Mouse (Mus musculus): ENCODE measurements around the gene Dstn.

The Dstn gene

DNA sequence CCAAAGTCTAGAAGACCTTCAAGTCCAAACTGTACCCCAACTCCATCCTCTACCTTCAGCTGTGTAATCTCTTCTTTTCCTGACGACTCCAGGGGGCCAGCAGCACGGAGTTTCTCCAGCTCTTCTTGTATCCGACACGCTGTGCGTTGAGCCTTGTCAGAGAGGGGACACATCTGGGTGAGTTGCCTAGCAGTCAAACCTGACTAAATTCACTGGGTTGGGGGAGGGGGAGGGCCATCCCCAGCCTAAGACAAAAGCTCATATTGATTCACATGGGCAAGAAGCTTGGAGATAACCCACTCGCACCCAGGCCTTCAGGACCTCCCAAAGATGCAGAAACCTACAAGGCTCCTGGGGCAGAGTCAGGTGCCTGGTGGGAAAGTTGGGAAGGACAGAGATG, 34.1 kb downstream of the Dstn start:
- in situ Hi-C loops (cut with MboI; ENCODE audit: low pct_unique_long_range_greater_than_20kb in 1 of 2, low sequenced_read_pairs in 2 of 2, unreplicated experiment in 1 of 2) = no loop called here

DNA sequence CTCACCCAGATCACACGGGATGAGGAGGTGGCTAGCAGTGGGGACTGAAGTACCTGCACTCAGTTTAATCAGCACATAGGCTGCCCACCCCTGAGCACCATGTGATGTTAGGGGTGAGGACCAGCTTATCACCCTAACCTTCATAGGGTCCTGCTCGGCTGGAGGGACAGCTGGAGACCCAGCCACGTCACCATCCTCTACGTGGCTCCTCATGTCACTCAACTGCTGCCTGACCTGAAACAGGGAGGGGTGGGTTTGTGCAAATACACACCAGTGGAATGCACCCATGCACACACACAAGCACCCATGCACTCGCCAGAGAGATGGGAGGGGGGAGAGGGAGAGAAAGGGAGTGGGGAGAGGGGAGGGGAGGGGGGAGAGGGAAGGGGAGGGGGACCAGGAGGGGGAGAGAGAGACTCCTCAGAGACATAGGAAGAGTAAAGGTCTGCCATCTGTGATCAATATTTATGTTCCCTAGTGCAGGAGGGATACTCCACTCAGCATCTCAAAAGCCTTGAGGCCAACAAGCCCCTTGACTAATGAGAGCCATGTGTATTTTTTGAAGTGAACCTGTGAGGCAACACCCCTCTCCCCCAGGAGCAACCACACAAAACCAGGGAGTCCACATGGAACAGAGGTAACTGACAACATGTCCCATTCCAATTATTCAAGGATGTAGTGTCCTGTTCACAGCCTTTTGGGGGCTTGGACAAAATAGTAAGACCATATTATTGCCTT, 35.3 kb downstream of the Dstn start:
- in situ Hi-C loops (cut with MboI; ENCODE audit: low pct_unique_long_range_greater_than_20kb in 1 of 2, low sequenced_read_pairs in 2 of 2, unreplicated experiment in 1 of 2) = no loop called here

DNA sequence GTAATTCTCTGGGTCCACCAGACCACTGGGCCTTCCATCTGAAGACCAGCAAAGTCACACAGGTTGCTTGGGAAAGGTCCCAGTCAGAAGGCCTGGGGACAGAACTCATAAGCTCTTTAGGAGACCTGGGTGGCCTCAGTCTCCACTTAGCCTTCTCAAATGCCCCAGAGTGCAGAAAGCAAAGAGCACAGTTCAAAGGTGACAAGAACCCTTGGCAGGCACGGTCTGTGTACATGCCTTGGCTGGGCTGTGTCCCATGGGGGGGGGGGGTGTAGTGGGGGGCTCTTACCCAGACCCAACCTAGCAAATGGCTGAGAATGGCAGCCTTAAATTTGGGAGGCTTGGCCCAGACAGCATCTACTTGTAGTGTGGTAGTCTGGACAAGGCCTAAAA, 35.9 kb downstream of the Dstn start:
- in situ Hi-C loops (cut with MboI; ENCODE audit: low pct_unique_long_range_greater_than_20kb in 1 of 2, low sequenced_read_pairs in 2 of 2, unreplicated experiment in 1 of 2) = no loop called here

GRCm38 (mm10) chr2:143951546-143952315, 36.6 kb downstream of the Dstn start:
- in situ Hi-C loops (cut with MboI; ENCODE audit: low pct_unique_long_range_greater_than_20kb in 1 of 2, low sequenced_read_pairs in 2 of 2, unreplicated experiment in 1 of 2) = no loop called here

DNA sequence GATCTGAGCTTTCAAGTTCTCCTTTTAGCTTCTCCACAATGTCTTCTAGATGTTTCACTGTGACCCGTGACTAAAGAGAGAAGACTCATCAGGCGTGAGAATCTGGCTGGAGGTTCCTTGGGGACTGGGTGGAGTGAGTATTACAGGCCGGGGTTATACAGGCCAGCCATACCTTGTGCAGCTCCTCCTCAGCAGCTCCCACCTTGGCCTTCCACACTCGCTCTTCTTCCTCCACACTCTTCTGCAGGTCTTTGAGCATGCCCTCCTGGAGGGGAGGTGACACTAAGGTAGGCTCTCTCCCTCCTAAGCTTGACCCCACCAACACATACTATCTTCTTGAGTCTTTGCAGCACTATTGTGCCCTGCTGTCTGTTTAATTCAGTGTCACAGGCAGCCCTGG, 38.8 kb downstream of the Dstn start:
- in situ Hi-C loops (cut with MboI; ENCODE audit: low pct_unique_long_range_greater_than_20kb in 1 of 2, low sequenced_read_pairs in 2 of 2, unreplicated experiment in 1 of 2) = no loop called here

GRCm38 (mm10) chr2:143955004-143955403, 39.9 kb downstream of the Dstn start:
- in situ Hi-C loops (cut with MboI; ENCODE audit: low pct_unique_long_range_greater_than_20kb in 1 of 2, low sequenced_read_pairs in 2 of 2, unreplicated experiment in 1 of 2) = no loop called here

DNA sequence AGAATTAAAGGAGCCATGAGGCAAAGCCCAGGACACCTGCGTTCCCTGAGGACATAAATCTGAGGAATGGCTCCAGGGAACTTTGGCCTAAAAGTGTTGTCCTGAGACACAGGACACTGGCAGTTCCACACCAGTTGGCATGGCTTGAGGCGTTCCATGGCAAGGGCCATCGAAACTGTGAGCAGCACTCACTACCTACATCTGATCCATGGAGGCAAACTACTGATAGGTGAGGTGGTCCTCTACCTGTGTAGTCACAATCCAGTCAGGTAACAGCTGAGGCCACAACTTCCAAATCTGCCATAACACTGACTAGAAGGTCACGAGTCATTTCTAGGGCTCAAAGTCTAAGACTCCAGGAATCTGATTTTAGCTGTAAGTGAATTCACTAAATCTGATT, 40.6 kb downstream of the Dstn start:
- in situ Hi-C loops (cut with MboI; ENCODE audit: low pct_unique_long_range_greater_than_20kb in 1 of 2, low sequenced_read_pairs in 2 of 2, unreplicated experiment in 1 of 2) = no loop called here

DNA sequence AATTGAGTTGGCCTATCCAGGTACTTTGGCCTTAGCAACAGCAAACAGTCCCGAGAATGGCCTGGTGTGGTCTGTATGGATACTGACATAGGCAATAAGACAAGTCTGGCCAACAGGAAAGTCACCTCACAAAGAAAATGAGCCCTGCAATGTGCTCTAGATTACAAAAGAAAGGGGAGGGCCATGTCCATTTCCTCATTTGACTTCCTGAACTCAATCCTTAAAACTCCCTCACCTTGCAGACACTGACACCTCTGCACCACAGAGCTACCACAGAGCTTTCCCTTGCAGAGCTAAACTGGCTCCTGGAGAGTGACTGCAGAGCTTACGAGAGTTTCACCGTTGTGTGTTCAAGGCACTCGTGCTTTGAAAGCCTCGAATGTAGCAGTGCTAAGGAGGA, 47.1 kb downstream of the Dstn start:
- in situ Hi-C loops (cut with MboI; ENCODE audit: low pct_unique_long_range_greater_than_20kb in 1 of 2, low sequenced_read_pairs in 2 of 2, unreplicated experiment in 1 of 2) = no loop called here

DNA sequence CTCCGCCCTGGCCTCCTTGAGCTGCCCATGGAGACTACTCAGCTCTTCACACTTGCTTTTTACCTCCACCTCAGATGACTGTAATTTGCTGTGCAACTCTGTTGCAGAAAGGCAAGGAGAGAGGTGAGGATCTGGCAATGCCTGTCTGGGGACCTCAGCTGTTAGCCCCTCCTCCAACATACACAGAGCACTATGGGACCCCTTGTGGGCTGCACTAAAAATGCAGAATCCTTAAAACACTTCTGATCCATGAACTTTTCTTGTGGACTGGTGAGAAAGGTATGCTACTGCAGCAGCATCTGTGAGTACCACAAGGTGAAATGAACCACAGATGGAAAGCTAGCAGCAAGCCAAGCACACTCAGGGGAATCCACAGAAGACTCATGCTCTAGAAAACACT, 48.2 kb downstream of the Dstn start:
- in situ Hi-C loops (cut with MboI; ENCODE audit: low pct_unique_long_range_greater_than_20kb in 1 of 2, low sequenced_read_pairs in 2 of 2, unreplicated experiment in 1 of 2) = no loop called here

- in situ Hi-C loops (cut with MboI; ENCODE audit: low pct_unique_long_range_greater_than_20kb in 1 of 2, low sequenced_read_pairs in 2 of 2, unreplicated experiment in 1 of 2) = no loop called here
Measured at GRCm38 (mm10) chr2:143969260-143969659, 54.1 kb downstream of the Dstn start.

GRCm38 (mm10) chr2:143970841-143971240, 55.7 kb downstream of the Dstn start:
- in situ Hi-C loops (cut with MboI; ENCODE audit: low pct_unique_long_range_greater_than_20kb in 1 of 2, low sequenced_read_pairs in 2 of 2, unreplicated experiment in 1 of 2) = no loop called here

DNA sequence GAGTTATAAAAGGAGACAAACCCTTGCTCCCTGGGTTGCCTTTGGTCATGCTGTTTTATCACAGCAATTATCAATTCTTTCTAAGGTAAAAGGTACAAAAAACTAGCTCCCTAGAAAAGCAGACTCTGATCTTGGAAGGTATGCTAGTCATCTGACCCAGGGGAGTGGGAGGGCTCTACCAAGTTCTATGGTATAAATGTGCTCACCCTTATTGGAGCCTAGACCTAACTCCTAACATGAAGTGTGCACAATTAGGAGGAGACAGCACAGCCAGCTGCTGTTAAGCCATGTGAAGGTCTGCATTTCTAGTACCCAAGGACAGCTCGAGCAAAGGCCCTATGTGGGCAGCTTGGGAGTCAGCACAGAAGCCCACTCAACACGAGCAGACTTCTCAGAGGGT, 56.8 kb downstream of the Dstn start:
- in situ Hi-C loops (cut with MboI; ENCODE audit: low pct_unique_long_range_greater_than_20kb in 1 of 2, low sequenced_read_pairs in 2 of 2, unreplicated experiment in 1 of 2) = no loop called here

DNA sequence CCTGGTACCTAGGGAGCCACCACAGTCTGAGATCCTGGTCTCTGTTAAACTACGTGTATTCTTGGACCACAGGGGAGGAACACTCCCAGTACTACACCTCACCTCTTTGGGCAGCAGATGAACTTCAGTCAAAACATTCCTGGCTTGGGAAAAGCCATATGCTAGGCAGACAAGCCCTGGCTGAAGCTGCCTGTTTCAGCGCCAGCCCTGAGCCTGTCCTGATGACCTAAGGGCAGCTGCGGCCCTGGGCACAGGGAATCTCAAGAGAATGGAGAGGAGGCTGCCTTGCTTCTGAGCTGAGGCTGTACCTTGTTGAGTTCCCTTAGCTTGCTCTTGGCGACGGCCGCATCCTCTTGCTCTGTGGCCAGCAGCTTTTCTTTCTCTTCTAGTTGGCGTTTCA, 58.0 kb downstream of the Dstn start:
- in situ Hi-C loops (cut with MboI; ENCODE audit: low pct_unique_long_range_greater_than_20kb in 1 of 2, low sequenced_read_pairs in 2 of 2, unreplicated experiment in 1 of 2) = no loop called here

DNA sequence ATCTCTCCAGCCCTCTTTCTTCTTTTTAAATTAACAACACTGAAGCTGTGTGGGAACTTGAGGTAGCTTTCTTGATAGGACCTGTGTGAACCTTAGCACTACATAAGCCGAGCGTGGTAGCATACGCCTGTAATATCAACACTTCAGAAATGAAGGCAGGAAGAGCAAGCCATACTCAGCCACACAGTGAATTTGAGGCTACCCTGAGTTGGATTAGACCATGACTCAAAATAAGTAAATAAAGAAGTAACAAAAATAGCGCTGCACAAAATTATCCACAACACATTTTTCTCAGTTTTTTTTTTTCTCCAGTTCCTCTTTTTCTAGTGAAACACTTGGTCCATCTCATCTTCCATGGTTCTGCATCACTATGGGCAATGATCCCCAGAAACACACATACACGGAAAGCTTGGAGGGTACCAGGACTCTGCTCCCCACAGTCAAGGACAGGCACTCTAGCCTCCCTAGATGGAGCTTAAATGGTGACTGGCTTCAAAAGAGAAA, 60.1 kb downstream of the Dstn start:
- in situ Hi-C loops (cut with MboI; ENCODE audit: low pct_unique_long_range_greater_than_20kb in 1 of 2, low sequenced_read_pairs in 2 of 2, unreplicated experiment in 1 of 2) = no loop called here

GRCm38 (mm10) chr2:143978444-143979147, 63.5 kb downstream of the Dstn start:
- in situ Hi-C loops (cut with MboI; ENCODE audit: low pct_unique_long_range_greater_than_20kb in 1 of 2, low sequenced_read_pairs in 2 of 2, unreplicated experiment in 1 of 2) = no loop called here

GRCm38 (mm10) chr2:143980781-143981398, 65.8 kb downstream of the Dstn start:
- in situ Hi-C loops (cut with MboI; ENCODE audit: low pct_unique_long_range_greater_than_20kb in 1 of 2, low sequenced_read_pairs in 2 of 2, unreplicated experiment in 1 of 2) = no loop called here

- in situ Hi-C loops (cut with MboI; ENCODE audit: low pct_unique_long_range_greater_than_20kb in 1 of 2, low sequenced_read_pairs in 2 of 2, unreplicated experiment in 1 of 2) = no loop called here
Measured at GRCm38 (mm10) chr2:143982152-143982551, 67.0 kb downstream of the Dstn start.

DNA sequence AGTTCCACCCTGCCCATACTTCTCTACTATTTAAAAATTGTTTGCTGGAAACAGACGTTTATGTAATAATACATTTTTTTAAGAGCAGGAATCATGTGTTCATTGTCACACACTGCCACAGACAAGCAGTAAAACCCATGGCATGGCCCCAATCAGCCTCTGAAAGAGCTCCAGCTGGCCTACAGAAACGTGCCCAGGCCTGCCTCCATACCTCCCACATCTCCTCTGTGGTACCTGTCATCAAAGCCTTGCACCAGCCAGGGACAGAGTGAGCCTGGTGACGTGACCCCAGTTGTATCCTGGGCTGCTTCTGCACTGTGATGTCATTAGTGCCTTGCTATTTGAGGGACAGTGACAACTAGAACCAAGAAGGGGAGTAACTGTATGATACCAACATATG, 67.8 kb downstream of the Dstn start:
- in situ Hi-C loops (cut with MboI; ENCODE audit: low pct_unique_long_range_greater_than_20kb in 1 of 2, low sequenced_read_pairs in 2 of 2, unreplicated experiment in 1 of 2) = no loop called here

GRCm38 (mm10) chr2:143983482-143983881, 68.4 kb downstream of the Dstn start:
- in situ Hi-C loops (cut with MboI; ENCODE audit: low pct_unique_long_range_greater_than_20kb in 1 of 2, low sequenced_read_pairs in 2 of 2, unreplicated experiment in 1 of 2) = no loop called here
